Mouse (Mus musculus): ENCODE results near the gene Rnf157. TPM values are rescaled to one million over a fixed set of nuclear protein-coding genes. Genes with fewer than 3 reads are reported as not detected.

Rnf157 gene
- total and polyA plus RNA-seq, 3 experiments = 8.7 to 39.3 (median 10.9) TPM

GRCm38 (mm10) chr11:116371894-116372450 is 40.9 kb downstream of the Rnf157 start:
- dilution Hi-C loops (cut with MboI; ENCODE audit: extremely low pct_ligation_motif_present, extremely low pct_unique_long_range_greater_than_20kb, low sequenced_read_pairs) = no loop called here

GRCm38 (mm10) chr11:116369633-116370032 is 43.2 kb downstream of the Rnf157 start:
- in situ Hi-C loops (cut with MboI; ENCODE audit: low pct_ligation_motif_present, low pct_unique_long_range_greater_than_20kb, low sequenced_read_pairs) (no loop called here), dilution Hi-C loops (cut with MboI; ENCODE audit: extremely low pct_ligation_motif_present, extremely low pct_unique_long_range_greater_than_20kb, low sequenced_read_pairs) (no loop called here)
- no peak overlapping the region for H3K9ac ChIP-seq (ENCODE audit: insufficient read depth, low read depth)
- DNase-seq (ENCODE audit: extremely low read depth) = no peak
- H3K27me3 ChIP-seq (replicated peaks) = no peaks in the 10 kb centered on the region
- peaks cover 18 to 42% of the 10 kb centered on the region in 2 experiments for H3K4me1 ChIP-seq (ENCODE audit: control insufficient read depth in 1 of 2, insufficient read depth in 2 of 2)
- H3K9me3 ChIP-seq (replicated peaks; ENCODE audit: low read length) = no peaks in the 10 kb centered on the region
- TF ChIP-seq BHLHE40 (IDR thresholded peaks at IDR 0.05; ENCODE audit: low read depth, low read length) = peak; percentile 10; the same call in 1 of the 2 replicates
- TF ChIP-seq JUND (conservative IDR thresholded peaks at IDR 0.05; ENCODE audit: low read depth, low read length) = no peak
- H3K4me3 ChIP-seq (replicated peaks in 1 of 3; ENCODE audit: low read depth in 2 of 3, low read length in 2 of 3, poor library complexity in 1 of 3) = no peak overlapping the region
- peaks cover 2 to 3% of the 10 kb centered on the region in 2 experiments for H3K36me3 ChIP-seq (replicated peaks in 1 of 2; ENCODE audit: control insufficient read depth in 1 of 2, insufficient read depth in 1 of 2, low read length in 1 of 2)
- H3K4me2 ChIP-seq (ENCODE audit: insufficient read depth, low read depth, poor library complexity, severe bottlenecking) = no peak overlapping the region
- H3K27ac ChIP-seq (ENCODE audit: insufficient read depth, low read depth) = no peak overlapping the region
- no peaks in the 10 kb centered on the region for H3K79me2 ChIP-seq (replicated peaks; ENCODE audit: control insufficient read depth, extremely low read depth, insufficient read depth, poor library complexity, severe bottlenecking)

More at GRCm38 (mm10) chr11:116371894-116372450, 40.9 kb downstream of the Rnf157 start:
- Histone ChIP-seq H3K36me3 (replicated peaks in 1 of 2; ENCODE audit: control insufficient read depth in 1 of 2, insufficient read depth in 1 of 2, low read length in 1 of 2) (peaks cover 2 to 3% of the 10 kb centered on the region in 2 experiments), H3K9ac (ENCODE audit: insufficient read depth, low read depth) (no peak overlapping the region), H3K27ac (ENCODE audit: insufficient read depth, low read depth) (no peak overlapping the region), H3K79me2 (replicated peaks; ENCODE audit: control insufficient read depth, extremely low read depth, insufficient read depth, poor library complexity, severe bottlenecking) (no peaks in the 10 kb centered on the region; the same call in 1 of the 2 replicates), H3K4me2 (ENCODE audit: insufficient read depth, low read depth, poor library complexity, severe bottlenecking) (no peak overlapping the region), H3K4me3 (replicated peaks in 1 of 3; ENCODE audit: low read depth in 2 of 3, low read length in 2 of 3, poor library complexity in 1 of 3) (no peak overlapping the region), H3K27me3 (replicated peaks) (no peaks in the 10 kb centered on the region), H3K9me3 (replicated peaks; ENCODE audit: low read length) (no peaks in the 10 kb centered on the region), H3K4me1 (ENCODE audit: control insufficient read depth in 1 of 2, insufficient read depth in 2 of 2) (peaks cover 21 to 56% of the 10 kb centered on the region in 2 experiments)
- in situ Hi-C loops (cut with MboI; ENCODE audit: low pct_ligation_motif_present, low pct_unique_long_range_greater_than_20kb, low sequenced_read_pairs) = no loop called here
- no peak for DNase-seq (ENCODE audit: extremely low read depth)
- TF ChIP-seq USF1 (IDR thresholded peaks at IDR 0.05; ENCODE audit: low read depth, low read length) = no peak
- TF ChIP-seq IRF4 (IDR thresholded peaks at IDR 0.05; ENCODE audit: low read depth, low read length) = 0 out of 2 replicates have a peak, but pooled peaks have one; percentile 10
- no peak for TF ChIP-seq CHD1 (IDR thresholded peaks at IDR 0.05; ENCODE audit: low read depth, low read length)

- Histone ChIP-seq H3K9me3 (replicated peaks; ENCODE audit: low read length) (no peaks in the 10 kb centered on the region), H3K27me3 (replicated peaks) (no peaks in the 10 kb centered on the region), H3K4me1 (ENCODE audit: control insufficient read depth in 1 of 2, insufficient read depth in 2 of 2) (peaks cover 18 to 43% of the 10 kb centered on the region in 2 experiments), H3K4me2 (ENCODE audit: insufficient read depth, low read depth, poor library complexity, severe bottlenecking) (no peak overlapping the region), H3K9ac (ENCODE audit: insufficient read depth, low read depth) (no peak overlapping the region), H3K36me3 (replicated peaks in 1 of 2; ENCODE audit: control insufficient read depth in 1 of 2, insufficient read depth in 1 of 2, low read length in 1 of 2) (peaks cover 2 to 3% of the 10 kb centered on the region in 2 experiments), H3K79me2 (replicated peaks; ENCODE audit: control insufficient read depth, extremely low read depth, insufficient read depth, poor library complexity, severe bottlenecking) (no peaks in the 10 kb centered on the region), H3K27ac (ENCODE audit: insufficient read depth, low read depth) (no peak overlapping the region), H3K4me3 (replicated peaks in 1 of 3; ENCODE audit: low read depth in 2 of 3, low read length in 2 of 3, poor library complexity in 1 of 3) (no peak overlapping the region)
- dilution Hi-C loops (cut with MboI; ENCODE audit: extremely low pct_ligation_motif_present, extremely low pct_unique_long_range_greater_than_20kb, low sequenced_read_pairs) (no loop called here), in situ Hi-C loops (cut with MboI; ENCODE audit: low pct_ligation_motif_present, low pct_unique_long_range_greater_than_20kb, low sequenced_read_pairs) (no loop called here)
- TF ChIP-seq CHD1 (IDR thresholded peaks at IDR 0.05; ENCODE audit: low read depth, low read length) = 0 out of 2 replicates have a peak, but pooled peaks have one; percentile 55
- no peak for TF ChIP-seq POLR2AphosphoS2 (IDR thresholded peaks at IDR 0.05; ENCODE audit: low read depth, low read length)
- no peak for TF ChIP-seq ELF1 (IDR thresholded peaks at IDR 0.05; ENCODE audit: low read depth, low read length)
- no peak for DNase-seq (ENCODE audit: extremely low read depth)
Measured at GRCm38 (mm10) chr11:116369051-116369450, 43.8 kb downstream of the Rnf157 start.

Measured in CH12.LX (cell line).